Mouse (Mus musculus): Measurements from ENCODE around the gene Pigu. TPM values are rescaled to one million over a fixed set of nuclear protein-coding genes. Genes with fewer than 3 reads are reported as not detected.
A peak's percentile ranks its signal among the peaks of the same experiment; 100 is the strongest.

Pigu gene
- total and polyA plus RNA-seq, 2 experiments: 9.3 to 24.0 TPM

DNA sequence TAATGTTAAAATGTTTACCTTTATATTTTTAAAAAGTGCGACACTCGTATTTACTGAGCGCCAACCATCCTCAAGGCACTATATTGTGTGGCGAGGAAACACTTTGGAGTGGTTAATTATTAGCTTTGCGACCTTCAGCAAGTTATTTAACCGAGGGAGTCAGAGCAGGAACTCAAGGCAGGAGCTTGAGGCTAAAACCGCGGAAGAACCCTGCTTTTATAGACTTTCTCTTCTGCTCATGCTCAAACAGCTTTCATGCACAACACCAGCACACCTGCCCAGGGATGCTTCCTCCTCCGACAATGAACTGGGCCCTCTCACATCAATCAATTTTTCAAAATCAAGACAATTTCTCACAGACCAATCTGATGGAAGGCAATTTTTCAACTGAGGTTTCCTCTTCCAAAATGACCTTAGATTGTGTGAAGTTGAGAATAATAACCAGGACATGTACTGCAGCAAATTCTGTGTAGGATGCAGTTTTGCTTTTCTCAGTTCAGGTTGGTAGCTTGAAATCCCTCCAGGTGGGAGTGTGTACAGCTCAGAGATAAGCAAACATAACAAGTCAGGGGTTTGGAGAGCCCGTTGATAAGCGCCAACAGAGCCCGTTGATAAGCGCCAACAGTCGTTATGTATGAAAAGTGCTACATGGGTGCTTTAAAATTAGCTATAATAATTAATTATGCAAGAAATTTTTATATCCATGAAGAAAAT is 613 bp upstream of the Pigu start:
- Histone ChIP-seq H3K4me1 (ENCODE audit: control insufficient read depth, insufficient read depth, low read length) (peaks cover 7% of the 10 kb centered on the region; the same call in 1 of the 2 replicates), H3K36me3 (ENCODE audit: control insufficient read depth, insufficient read depth, low read length) (no peaks in the 10 kb centered on the region), H3K27me3 (ENCODE audit: control insufficient read depth, insufficient read depth, low read length) (no peaks in the 10 kb centered on the region), H3K9ac (ENCODE audit: low read depth, low read length) (peak overlapping the region; percentile 59), H3K79me2 (ENCODE audit: control insufficient read depth, insufficient read depth, low read length) (no peaks in the 10 kb centered on the region), H3K4me3 (ENCODE audit: insufficient read depth, low read depth, low read length) (peak overlapping the region; percentile 39), H3K27ac (replicated peaks; ENCODE audit: insufficient read depth, low read depth, low read length) (peak overlapping the region; percentile 77)
- peak; percentile 92 for DNase-seq (ENCODE audit: extremely low read depth, low read depth, low spot score)
- TF ChIP-seq CTCF (IDR thresholded peaks at IDR 0.05; ENCODE audit: low read depth, low read length) (no peak), POLR2A (IDR thresholded peaks at IDR 0.05; ENCODE audit: extremely low read depth, insufficient read depth, low read length) (peak; percentile 73; the same call in 1 of the 2 replicates)
- 11% methylated on average over 14 of the region's 14 CpGs for WGBS

DNA sequence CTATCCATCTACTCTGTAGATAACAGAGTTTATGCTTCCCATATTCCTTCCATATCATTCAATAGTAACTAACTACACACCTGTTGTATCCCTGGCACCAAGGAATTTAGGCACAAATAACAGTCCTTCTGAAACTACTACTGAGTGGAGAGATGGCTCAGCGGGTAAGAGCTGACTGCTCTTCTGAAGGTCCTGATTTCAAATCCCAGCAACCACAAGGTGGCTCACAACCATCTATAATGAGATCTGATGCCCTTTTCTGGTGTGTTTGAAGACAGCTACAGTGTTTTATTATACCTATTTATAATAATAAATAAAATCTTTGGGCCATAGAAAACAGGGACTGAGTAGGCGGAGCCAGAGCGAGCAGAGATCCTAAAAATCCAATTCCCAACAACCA is 2.8 kb downstream of the Pigu start:
- no peak overlapping the region for H3K4me3 ChIP-seq (ENCODE audit: insufficient read depth, low read depth, low read length)
- 0 out of 2 replicates have a peak, but pooled peaks cover 3% of the 10 kb centered on the region for H3K79me2 ChIP-seq (ENCODE audit: control insufficient read depth, insufficient read depth, low read length)
- no peaks in the 10 kb centered on the region for H3K27me3 ChIP-seq (ENCODE audit: control insufficient read depth, insufficient read depth, low read length)
- no peaks in the 10 kb centered on the region for H3K36me3 ChIP-seq (ENCODE audit: control insufficient read depth, insufficient read depth, low read length)
- no peak overlapping the region for H3K27ac ChIP-seq (replicated peaks; ENCODE audit: insufficient read depth, low read depth, low read length)
- WGBS: 86% methylated on average over 3 of the region's 3 CpGs
- TF ChIP-seq POLR2A (IDR thresholded peaks at IDR 0.05; ENCODE audit: extremely low read depth, insufficient read depth, low read length) (no peak), CTCF (IDR thresholded peaks at IDR 0.05; ENCODE audit: low read depth, low read length) (no peak)
- H3K9ac ChIP-seq (ENCODE audit: low read depth, low read length): no peak overlapping the region
- peaks cover 7% of the 10 kb centered on the region; the same call in 1 of the 2 replicates for H3K4me1 ChIP-seq (ENCODE audit: control insufficient read depth, insufficient read depth, low read length)
- no peak for DNase-seq (ENCODE audit: extremely low read depth, low read depth, low spot score)

DNA sequence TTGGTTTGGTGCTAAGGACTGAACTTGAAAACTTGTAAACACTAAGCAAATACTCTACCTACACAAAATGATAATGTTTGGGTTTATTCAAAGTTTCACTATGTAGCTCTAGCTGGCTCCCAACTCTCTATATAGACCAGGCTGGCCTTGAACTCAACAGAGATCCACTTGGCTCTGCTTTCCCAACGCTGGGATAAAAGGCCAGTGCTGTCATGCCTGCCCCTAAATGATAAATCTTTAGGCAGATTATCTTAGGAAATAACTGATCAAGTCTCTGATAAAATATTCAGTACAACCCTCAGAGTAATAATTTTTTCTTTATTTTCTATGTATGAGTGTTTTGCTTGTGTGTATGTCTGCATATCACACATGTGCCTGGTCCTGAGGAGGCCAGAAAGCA is 10.6 kb downstream of the Pigu start:
- Histone ChIP-seq H3K4me3 (ENCODE audit: insufficient read depth, low read depth, low read length) (no peak overlapping the region), H3K79me2 (ENCODE audit: control insufficient read depth, insufficient read depth, low read length) (0 out of 2 replicates have a peak, but pooled peaks cover 3% of the 10 kb centered on the region), H3K9ac (ENCODE audit: low read depth, low read length) (no peak overlapping the region), H3K27me3 (ENCODE audit: control insufficient read depth, insufficient read depth, low read length) (no peaks in the 10 kb centered on the region), H3K36me3 (ENCODE audit: control insufficient read depth, insufficient read depth, low read length) (peaks cover 3% of the 10 kb centered on the region), H3K27ac (replicated peaks; ENCODE audit: insufficient read depth, low read depth, low read length) (no peak overlapping the region), H3K4me1 (ENCODE audit: control insufficient read depth, insufficient read depth, low read length) (no peaks in the 10 kb centered on the region)
- TF ChIP-seq POLR2A (IDR thresholded peaks at IDR 0.05; ENCODE audit: extremely low read depth, insufficient read depth, low read length) (no peak), CTCF (IDR thresholded peaks at IDR 0.05; ENCODE audit: low read depth, low read length) (no peak)
- WGBS: 34% methylated on average over 1 of the region's 1 CpGs
- no peak for DNase-seq (ENCODE audit: extremely low read depth, low read depth, low spot score)

DNA sequence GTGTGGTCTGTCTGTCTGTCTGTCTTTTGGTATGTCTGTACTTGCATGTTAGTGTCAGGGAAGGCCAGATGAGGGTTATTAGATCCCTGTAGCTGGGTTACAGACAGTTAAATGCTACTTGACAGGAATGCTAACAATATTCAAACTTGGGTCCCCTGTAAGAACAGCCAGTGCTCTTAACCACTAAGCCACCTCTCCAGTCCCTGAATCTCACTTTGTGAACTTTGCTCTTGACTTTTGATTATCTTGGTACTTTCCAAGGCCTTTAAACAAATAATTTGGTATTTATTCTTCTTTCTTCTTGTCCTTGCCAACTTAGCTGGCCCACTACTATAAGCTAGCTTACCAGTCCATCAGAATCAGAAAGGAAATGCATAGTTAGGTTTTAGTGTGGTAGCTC is 17.1 kb downstream of the Pigu start:
- Histone ChIP-seq H3K27ac (replicated peaks; ENCODE audit: insufficient read depth, low read depth, low read length) (peak overlapping the region; percentile 48), H3K4me1 (ENCODE audit: control insufficient read depth, insufficient read depth, low read length) (peaks cover 9% of the 10 kb centered on the region), H3K27me3 (ENCODE audit: control insufficient read depth, insufficient read depth, low read length) (no peaks in the 10 kb centered on the region), H3K9ac (ENCODE audit: low read depth, low read length) (no peak overlapping the region), H3K36me3 (ENCODE audit: control insufficient read depth, insufficient read depth, low read length) (peaks cover 3% of the 10 kb centered on the region), H3K79me2 (ENCODE audit: control insufficient read depth, insufficient read depth, low read length) (no peaks in the 10 kb centered on the region), H3K4me3 (ENCODE audit: insufficient read depth, low read depth, low read length) (no peak overlapping the region)
- peak; percentile 81 for DNase-seq (ENCODE audit: extremely low read depth, low read depth, low spot score)
- TF ChIP-seq CTCF (IDR thresholded peaks at IDR 0.05; ENCODE audit: low read depth, low read length): no peak
- no peak for TF ChIP-seq POLR2A (IDR thresholded peaks at IDR 0.05; ENCODE audit: extremely low read depth, insufficient read depth, low read length)

DNA sequence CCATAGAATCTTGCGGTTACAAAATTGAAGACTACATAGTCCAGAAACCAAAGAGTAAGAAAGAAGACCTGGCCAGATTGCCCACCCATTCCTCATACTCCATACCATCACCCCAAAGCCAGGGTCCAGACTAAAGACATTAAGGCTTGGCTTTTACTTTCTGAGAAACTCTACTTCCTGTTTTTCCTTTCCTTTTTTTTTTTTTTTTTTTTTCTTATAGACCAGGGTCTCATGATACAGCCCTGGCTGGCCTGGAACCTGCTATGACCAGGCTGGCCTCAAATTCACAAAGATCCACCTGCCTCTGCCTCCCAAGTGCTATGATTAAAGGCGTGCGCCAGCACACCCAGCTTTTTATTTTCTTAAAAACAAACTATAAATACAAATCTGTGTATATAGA is 21.0 kb downstream of the Pigu start:
- no peak for DNase-seq (ENCODE audit: extremely low read depth, low read depth, low spot score)
- Histone ChIP-seq H3K36me3 (ENCODE audit: control insufficient read depth, insufficient read depth, low read length) (no peaks in the 10 kb centered on the region; the same call in none of the 2 replicates), H3K27ac (replicated peaks; ENCODE audit: insufficient read depth, low read depth, low read length) (no peak overlapping the region), H3K4me3 (ENCODE audit: insufficient read depth, low read depth, low read length) (no peak overlapping the region), H3K9ac (ENCODE audit: low read depth, low read length) (no peak overlapping the region), H3K79me2 (ENCODE audit: control insufficient read depth, insufficient read depth, low read length) (no peaks in the 10 kb centered on the region), H3K27me3 (ENCODE audit: control insufficient read depth, insufficient read depth, low read length) (no peaks in the 10 kb centered on the region), H3K4me1 (ENCODE audit: control insufficient read depth, insufficient read depth, low read length) (peaks cover 9% of the 10 kb centered on the region)
- WGBS: 98% methylated on average over 3 of the region's 3 CpGs
- no peak for TF ChIP-seq CTCF (IDR thresholded peaks at IDR 0.05; ENCODE audit: low read depth, low read length)
- no peak for TF ChIP-seq POLR2A (IDR thresholded peaks at IDR 0.05; ENCODE audit: extremely low read depth, insufficient read depth, low read length)

DNA sequence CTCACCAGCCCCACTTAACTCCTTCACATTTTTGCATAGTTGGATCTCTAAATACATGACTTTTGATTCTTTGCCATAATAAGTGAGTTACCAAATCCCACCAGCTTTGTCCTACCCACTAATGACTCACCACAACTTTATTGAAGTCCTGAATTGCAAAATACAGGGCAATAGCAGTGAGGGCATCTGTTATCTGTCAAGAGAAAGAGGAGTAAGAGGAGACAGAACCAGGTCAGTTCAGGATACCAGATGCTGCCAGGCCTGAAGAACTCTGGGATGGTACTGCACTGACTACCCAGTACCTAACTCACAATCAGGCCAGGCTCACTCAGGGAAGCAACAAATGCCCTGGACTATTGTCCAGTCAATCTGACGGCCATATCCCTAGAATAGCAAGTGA is 22.0 kb downstream of the Pigu start:
- H3K9ac ChIP-seq (ENCODE audit: low read depth, low read length): no peak overlapping the region
- no peaks in the 10 kb centered on the region for H3K27me3 ChIP-seq (ENCODE audit: control insufficient read depth, insufficient read depth, low read length)
- 54% methylated on average over 1 of the region's 1 CpGs for WGBS
- H3K36me3 ChIP-seq (ENCODE audit: control insufficient read depth, insufficient read depth, low read length): peaks cover 2% of the 10 kb centered on the region
- no peak overlapping the region for H3K4me3 ChIP-seq (ENCODE audit: insufficient read depth, low read depth, low read length)
- no peak overlapping the region for H3K27ac ChIP-seq (replicated peaks; ENCODE audit: insufficient read depth, low read depth, low read length)
- peak; percentile 72 for DNase-seq (ENCODE audit: extremely low read depth, low read depth, low spot score)
- peaks cover 5% of the 10 kb centered on the region for H3K4me1 ChIP-seq (ENCODE audit: control insufficient read depth, insufficient read depth, low read length)
- no peaks in the 10 kb centered on the region for H3K79me2 ChIP-seq (ENCODE audit: control insufficient read depth, insufficient read depth, low read length)
- TF ChIP-seq POLR2A (IDR thresholded peaks at IDR 0.05; ENCODE audit: extremely low read depth, insufficient read depth, low read length) (no peak), CTCF (IDR thresholded peaks at IDR 0.05; ENCODE audit: low read depth, low read length) (no peak)
